ENCODE assay signal across 10 mouse cellular contexts in genomic region chr6:136874599-136874998, GRCm38 (mm10). TPM values are rescaled to one million over a fixed set of nuclear protein-coding genes. Genes with fewer than 3 reads are reported as not detected.
A peak's percentile ranks its signal among the peaks of the same experiment; 100 is the strongest.
DNase-seq lines count a peak whose midpoint lies in the region; ATAC-seq and TF ChIP-seq lines count a peak whose summit lies in the region.
"Had no signal": no experiment of that assay in that cellular context is flagged by ENCODE, and none has a peak within 500 bp of the region (broad histone marks: within the 10 kb centered on the region; RNA-seq: fewer than 3 reads in every experiment).

No protein-coding gene starts in this region.

- peak overlapping the region; percentile 48; the same call in 1 of the 2 replicates for H3K27ac ChIP-seq in heart, embryonic 12.5 days (ENCODE audit: poor library complexity, severe bottlenecking)
- H3K27ac ChIP-seq in lung, embryonic 14.5 days (ENCODE audit: low read depth), result peak overlapping the region; percentile 91
- H3K27ac ChIP-seq: liver, embryonic 15.5 days had no signal

- 0 out of 2 replicates have a peak overlapping the region, but pooled peaks have one; percentile 41 for H3K9ac ChIP-seq in heart, embryonic 12.5 days
- H3K9ac ChIP-seq in lung, embryonic 14.5 days, result peak overlapping the region; percentile 46
- H3K9ac ChIP-seq: liver, embryonic 15.5 days had no signal

- no peaks in the 10 kb centered on the region for H3K9me3 ChIP-seq in heart, embryonic 12.5 days (replicated peaks)
- no peaks in the 10 kb centered on the region for H3K9me3 ChIP-seq in lung, embryonic 14.5 days (ENCODE audit: low read depth, low read length)
- H3K9me3 ChIP-seq: liver, embryonic 15.5 days had no signal

- TF ChIP-seq CTCF in lung, embryonic 14.5 days (IDR thresholded peaks at IDR 0.05; ENCODE audit: low read depth), result no peak

- WGBS in heart, embryonic 12.5 days, result 24% methylated on average over 8 of the region's 8 CpGs
- WGBS in lung, embryonic 14.5 days, result 24% methylated on average over 8 of the region's 8 CpGs

- H3K4me1 ChIP-seq in heart, embryonic 12.5 days (replicated peaks), result peaks cover 21% of the 10 kb centered on the region
- H3K4me1 ChIP-seq in lung, embryonic 14.5 days (ENCODE audit: insufficient read depth), result peaks cover 7% of the 10 kb centered on the region; the same call in 1 of the 2 replicates
- H3K4me1 ChIP-seq: liver, embryonic 15.5 days had no signal

- H3K4me2 ChIP-seq in heart, embryonic 12.5 days, result peak overlapping the region; percentile 60
- peak overlapping the region; percentile 63 for H3K4me2 ChIP-seq in lung, embryonic 14.5 days
- H3K4me2 ChIP-seq: liver, embryonic 15.5 days had no signal

- peaks cover 3% of the 10 kb centered on the region; the same call in 1 of the 2 replicates for H3K36me3 ChIP-seq in heart, embryonic 12.5 days
- H3K36me3 ChIP-seq in lung, embryonic 14.5 days (ENCODE audit: insufficient read depth), result peaks cover 12% of the 10 kb centered on the region; the same call in 1 of the 2 replicates
- H3K36me3 ChIP-seq: liver, embryonic 15.5 days had no signal

- no peak for ATAC-seq in heart, embryonic 12.5 days (ENCODE audit: insufficient number of reproducible peaks, low FRiP score)
- ATAC-seq in lung, embryonic 14.5 days (ENCODE audit: insufficient read depth), result peak; percentile 57

- peak overlapping the region; percentile 40 for H3K4me3 ChIP-seq in heart, embryonic 12.5 days
- H3K4me3 ChIP-seq in lung, embryonic 14.5 days (ENCODE audit: low read depth, low read length), result peak overlapping the region; percentile 46
- H3K4me3 ChIP-seq: liver, embryonic 15.5 days had no signal

- no peaks in the 10 kb centered on the region for H3K27me3 ChIP-seq in heart, embryonic 12.5 days (replicated peaks)
- H3K27me3 ChIP-seq in lung, embryonic 14.5 days (ENCODE audit: insufficient read depth, low read length), result no peaks in the 10 kb centered on the region

- DNase-seq in heart, adult 18-20 months, result peak; percentile 54 to 68
- no peak for DNase-seq in heart, adult 9 months (ENCODE audit: low spot score in 2 of 2)
- peak; percentile 61 for DNase-seq in NIH3T3 (ENCODE audit: low read depth)
- peak; percentile 87 for DNase-seq in lung, embryonic 14.5 days
- DNase-seq in spleen, postnatal 36 days (ENCODE audit: low spot score in 2 of 2), result no peak
- DNase-seq in cerebellum, postnatal 4 days (ENCODE audit: low spot score in 2 of 2), result no peak
- DNase-seq in spleen, adult 18-20 months, result no peak
- DNase-seq: cerebellum, adult 11-12 months had no signal

RNA-seq across cellular contexts. Expression of gene Mgp, which starts 1.0 kb away (rescaled TPM):
- total RNA-seq in heart, adult 18-20 months (2021), result 100 to 1,000 TPM; 301 to 402 TPM
- polyA plus RNA-seq in heart, embryonic 12.5 days (2016; fragmentation: Nextera tagmentation; extraction: Ambion mirVana), result 139 TPM in 2 replicates
- 768 and 894 TPM in 2 replicates for polyA plus RNA-seq in lung, embryonic 14.5 days (2014; fragmentation: Nextera tagmentation; extraction: Ambion mirVana)

RNA-seq across cellular contexts. Expression of gene Art4, which starts 17.1 kb away (rescaled TPM):
- 10 to 100 TPM; 18.7 to 21.8 TPM for total RNA-seq in heart, adult 18-20 months (2021)
- polyA plus RNA-seq in heart, embryonic 12.5 days (2016; fragmentation: Nextera tagmentation; extraction: Ambion mirVana), result 21.8 and 22.5 TPM in 2 replicates
- polyA plus RNA-seq in lung, embryonic 14.5 days (2014; fragmentation: Nextera tagmentation; extraction: Ambion mirVana), result 3.3 and 3.6 TPM in 2 replicates

RNA-seq across cellular contexts. Expression of gene Smco3, which starts 39.3 kb away (rescaled TPM):
- total RNA-seq in heart, adult 18-20 months (2021), result not detected
- polyA plus RNA-seq in heart, embryonic 12.5 days (2016; fragmentation: Nextera tagmentation; extraction: Ambion mirVana), result not detected in 2 replicates
- 1.6 and 2.9 TPM in 2 replicates for polyA plus RNA-seq in lung, embryonic 14.5 days (2014; fragmentation: Nextera tagmentation; extraction: Ambion mirVana)
- polyA plus RNA-seq: liver, embryonic 15.5 days had no signal

RNA-seq across cellular contexts. Expression of gene Wbp11, which starts 46.6 kb away (rescaled TPM):
- total RNA-seq in heart, adult 18-20 months (2021), result 10 to 100 TPM; 53.4 to 64.0 TPM
- 90.5 and 91.8 TPM in 2 replicates for polyA plus RNA-seq in heart, embryonic 12.5 days (2016; fragmentation: Nextera tagmentation; extraction: Ambion mirVana)
- polyA plus RNA-seq in lung, embryonic 14.5 days (2014; fragmentation: Nextera tagmentation; extraction: Ambion mirVana), result 130 and 134 TPM in 2 replicates

RNA-seq across cellular contexts. Expression of gene BC049715, which starts 47.2 kb away (rescaled TPM):
- total RNA-seq in heart, adult 18-20 months (2021), result 1 to 10 TPM in 1 of 2 experiments, under 1 TPM in 1; 0.80 to 1.1 TPM
- polyA plus RNA-seq in heart, embryonic 12.5 days (2016; fragmentation: Nextera tagmentation; extraction: Ambion mirVana), result 1.5 and 2.0 TPM in 2 replicates
- 1.5 and 1.9 TPM in 2 replicates for polyA plus RNA-seq in lung, embryonic 14.5 days (2014; fragmentation: Nextera tagmentation; extraction: Ambion mirVana)

Comparison
In these comparisons a context has a peak if more than half of its experiments do, and no peak if none do; other contexts are left out.
1. DNase-seq: peak in heart, adult 18-20 months (2 of 2), NIH3T3 (single experiment) and lung, embryonic 14.5 days (single experiment); none in heart, adult 9 months (0 of 2), spleen, postnatal 36 days (0 of 2), cerebellum, postnatal 4 days (0 of 2) and spleen, adult 18-20 months (0 of 2).